Mouse (Mus musculus): ENCODE results near the gene Mettl23.
"Not testable (repeated sequence)": the region's sequence is repeated elsewhere in the genome, so short reads cannot be mapped to it uniquely, and the experiment has no call there.

Gene Mettl23

GRCm38 (mm10) chr11:116884061-116884460, 41.0 kb downstream of the Mettl23 start:
- no peak for DNase-seq

DNA sequence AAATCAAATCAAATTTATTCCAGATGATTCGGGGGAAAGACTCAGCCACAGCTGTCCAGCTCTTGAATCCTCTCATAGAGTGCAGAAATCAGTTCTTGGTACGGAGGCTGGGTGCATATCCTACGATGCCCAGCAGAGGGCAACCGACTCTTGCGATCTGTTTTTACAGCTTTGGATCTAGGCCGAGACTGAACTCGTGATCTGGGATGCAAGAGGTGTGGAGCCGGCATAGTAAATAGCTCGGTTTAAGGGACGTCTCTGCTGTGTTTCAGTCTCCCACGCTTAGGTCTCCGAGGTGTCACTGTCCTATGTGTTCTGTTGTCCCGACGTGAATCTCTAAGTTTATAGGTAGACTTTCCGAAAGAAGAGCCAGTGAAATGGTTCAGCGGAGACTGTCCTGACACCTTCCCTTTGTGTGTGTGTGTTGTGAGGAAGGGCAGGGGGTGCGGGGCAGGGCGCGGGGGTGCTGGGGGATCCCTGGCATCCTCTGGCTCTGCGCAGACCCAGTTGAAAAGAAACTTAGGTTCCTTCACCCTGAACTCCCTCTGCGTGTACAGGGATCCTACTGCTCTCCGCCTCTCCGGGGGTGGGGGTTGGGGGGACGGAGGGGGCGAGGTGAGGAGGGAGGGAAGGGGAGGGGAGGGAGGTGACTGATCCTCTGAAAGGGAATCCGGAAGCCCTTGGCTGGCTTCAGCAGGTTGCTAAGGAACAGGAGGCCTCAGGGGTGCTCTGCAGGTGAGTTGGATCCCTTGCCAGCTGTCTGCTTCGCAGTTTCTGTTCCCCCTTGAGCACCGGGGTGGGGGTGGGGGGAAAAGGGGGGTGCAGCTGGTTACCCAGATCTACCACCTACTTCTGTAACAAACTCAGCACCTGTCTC, 42.4 kb downstream of the Mettl23 start:
- DNase-seq: peak; percentile 82

- DNase-seq: no peak
Observed at GRCm38 (mm10) chr11:116887136-116887535, 44.1 kb downstream of the Mettl23 start.

DNA sequence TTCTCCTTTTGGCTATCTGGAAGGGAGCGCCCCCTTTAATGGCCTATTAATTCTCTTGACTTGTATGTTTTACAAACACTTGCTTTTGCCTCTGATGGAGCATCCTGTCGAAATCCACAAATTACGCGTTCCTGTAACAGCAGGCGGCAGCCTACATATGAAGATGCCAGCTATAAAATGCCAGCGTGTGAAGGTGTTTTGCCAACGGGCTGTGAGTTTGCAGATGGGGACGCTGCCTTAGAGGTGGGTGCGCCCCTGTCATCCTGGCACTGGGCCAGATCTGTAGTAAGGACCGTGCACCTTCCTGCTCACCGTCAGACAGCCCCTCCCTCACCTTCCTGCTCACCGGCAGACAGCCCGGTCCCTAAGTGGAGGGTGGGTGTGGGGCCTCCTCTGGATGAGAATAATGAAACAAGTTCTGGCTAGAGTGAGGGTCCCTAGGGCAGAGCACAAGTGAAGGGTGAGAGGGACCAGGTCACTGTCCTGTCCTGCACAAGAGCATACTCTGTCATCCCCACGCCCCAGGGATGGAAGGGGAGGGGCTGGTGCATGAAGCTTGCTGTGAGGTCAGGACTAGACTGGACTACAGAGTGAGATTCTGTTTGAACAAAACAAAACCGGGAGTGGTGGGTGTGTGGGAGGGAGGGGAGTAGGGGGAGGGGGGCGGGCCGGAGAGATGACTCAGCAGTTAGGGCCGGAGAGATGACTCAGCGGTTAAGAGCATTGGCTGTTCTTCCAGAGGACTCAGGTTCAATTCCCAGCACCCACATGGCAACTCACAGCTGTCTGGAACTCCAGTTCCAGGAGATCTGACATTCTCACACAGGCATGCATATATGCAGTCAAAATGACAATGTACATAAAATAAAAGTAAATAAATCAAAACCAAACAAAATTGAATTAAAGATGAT, 50.7 kb downstream of the Mettl23 start:
- DNase-seq: no peak

DNA sequence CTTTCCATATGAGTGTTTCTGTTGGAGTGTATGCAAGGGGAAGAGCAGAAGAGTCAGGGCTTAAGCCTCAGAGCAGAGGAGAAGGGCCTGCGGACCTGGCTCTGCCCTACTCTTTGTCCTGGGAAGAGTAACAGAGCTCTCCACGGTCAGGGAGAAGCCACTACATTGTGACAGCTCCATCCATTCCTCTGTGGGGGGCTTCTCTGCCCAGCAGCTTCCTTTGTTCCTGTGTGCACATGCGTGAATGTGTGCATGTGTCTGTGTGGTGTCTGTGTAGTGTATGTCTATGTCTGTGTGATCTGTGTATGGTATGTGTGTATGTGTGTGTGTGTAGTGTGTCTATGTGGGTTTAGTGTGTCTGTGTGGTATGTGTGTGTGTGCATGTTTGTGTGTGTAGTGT, 52.3 kb downstream of the Mettl23 start:
- DNase-seq: no peak

- no peak for DNase-seq
Observed at GRCm38 (mm10) chr11:116899247-116899646, 56.2 kb downstream of the Mettl23 start.

GRCm38 (mm10) chr11:116902588-116902987, 59.5 kb downstream of the Mettl23 start:
- not testable (repeated sequence) for DNase-seq

Measured in lung, postnatal 14 days (tissue).